Mouse (Mus musculus): ENCODE measurements around the gene Pabpn1l. TPM values are rescaled to one million over a fixed set of nuclear protein-coding genes. Genes with fewer than 3 reads are reported as not detected.
"Not testable (repeated sequence)": the region's sequence is repeated elsewhere in the genome, so short reads cannot be mapped to it uniquely, and the experiment has no call there.

Gene Pabpn1l
- polyA plus RNA-seq, 1 experiment: 0.55 TPM

GRCm38 (mm10) chr8:122633205-122633604, 10.7 kb upstream of the Pabpn1l start:
- Histone ChIP-seq H3K36me3 (ENCODE audit: control insufficient read depth, insufficient read depth) (no peaks in the 10 kb centered on the region), H3ac (ENCODE audit: control insufficient read depth, insufficient read length) (no peak overlapping the region), H3K27me3 (ENCODE audit: control insufficient read depth, insufficient read depth, insufficient read length) (peaks cover 39% of the 10 kb centered on the region), H3K79me2 (ENCODE audit: control insufficient read depth, insufficient read depth) (no peaks in the 10 kb centered on the region), H3K4me2 (ENCODE audit: low read depth) (no peak overlapping the region), H3K4me3 (no peak overlapping the region)
- TF ChIP-seq USF1 (IDR thresholded peaks at IDR 0.05; ENCODE audit: low read depth) (no peak), CEBPB (IDR thresholded peaks at IDR 0.05; ENCODE audit: insufficient read depth, poor library complexity, severe bottlenecking) (no peak), E2F4 (IDR thresholded peaks at IDR 0.05; ENCODE audit: insufficient read depth) (no peak), REST (IDR thresholded peaks at IDR 0.05; ENCODE audit: insufficient read depth, insufficient read length) (no peak), MYOG (IDR thresholded peaks at IDR 0.05; ENCODE audit: control insufficient read depth in 1 of 3, insufficient read depth in 1 of 3, insufficient read length in 2 of 3, low read depth in 2 of 3) (no peak), TCF3 (IDR thresholded peaks at IDR 0.05; ENCODE audit: insufficient read length, low read depth) (no peak), SRF (IDR thresholded peaks at IDR 0.05; ENCODE audit: control insufficient read depth, insufficient read length, low read depth) (no peak), MAX (IDR thresholded peaks at IDR 0.05; ENCODE audit: low read depth) (no peak), POLR2A (IDR thresholded peaks at IDR 0.05; ENCODE audit: insufficient read length, low read depth) (no peak), POLR2AphosphoS2 (IDR thresholded peaks at IDR 0.05; ENCODE audit: insufficient read length, low read depth) (no peak)

DNA sequence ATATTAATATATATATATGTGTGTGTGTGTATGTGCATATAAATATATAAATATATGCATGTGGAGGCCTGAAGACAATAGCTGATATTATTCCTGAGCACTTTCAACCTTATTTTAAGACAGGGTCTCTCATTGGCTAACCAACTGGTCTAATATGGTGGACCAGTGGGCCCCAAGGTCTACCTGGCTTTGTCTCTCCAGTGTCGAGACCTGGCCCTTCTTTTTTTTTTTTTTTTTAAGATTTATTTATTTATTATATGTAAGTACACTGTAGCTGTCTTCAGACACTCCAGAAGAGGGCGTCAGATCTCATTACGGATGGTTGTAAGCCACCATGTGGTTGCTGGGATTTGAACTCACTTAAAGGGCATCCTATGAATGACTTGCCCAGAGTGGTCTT, 9.6 kb upstream of the Pabpn1l start:
- not testable (repeated sequence) for H3K4me3 ChIP-seq; H3K79me2 ChIP-seq (ENCODE audit: control insufficient read depth, insufficient read depth); H3K36me3 ChIP-seq (ENCODE audit: control insufficient read depth, insufficient read depth); H3ac ChIP-seq (ENCODE audit: control insufficient read depth, insufficient read length); H3K4me2 ChIP-seq (ENCODE audit: low read depth)
- peaks cover 39% of the 10 kb centered on the region for H3K27me3 ChIP-seq (ENCODE audit: control insufficient read depth, insufficient read depth, insufficient read length)

- peaks cover 39% of the 10 kb centered on the region for H3K27me3 ChIP-seq (ENCODE audit: control insufficient read depth, insufficient read depth, insufficient read length)
- H3ac ChIP-seq (ENCODE audit: control insufficient read depth, insufficient read length): no peak overlapping the region
- no peak for TF ChIP-seq REST (IDR thresholded peaks at IDR 0.05; ENCODE audit: insufficient read depth, insufficient read length)
- TF ChIP-seq MYOD1 (IDR thresholded peaks at IDR 0.05; ENCODE audit: control insufficient read depth in 1 of 3, insufficient read length in 2 of 3, low read depth in 2 of 3): no peak
- no peak for TF ChIP-seq MYOG (IDR thresholded peaks at IDR 0.05; ENCODE audit: control insufficient read depth in 1 of 3, insufficient read depth in 1 of 3, insufficient read length in 2 of 3, low read depth in 2 of 3)
- TF ChIP-seq USF1 (IDR thresholded peaks at IDR 0.05; ENCODE audit: low read depth): no peak
- TF ChIP-seq TCF12 (IDR thresholded peaks at IDR 0.05; ENCODE audit: insufficient read depth, poor library complexity, severe bottlenecking): no peak
- no peak for TF ChIP-seq E2F4 (IDR thresholded peaks at IDR 0.05; ENCODE audit: insufficient read depth)
- TF ChIP-seq POLR2A (IDR thresholded peaks at IDR 0.05; ENCODE audit: insufficient read length, low read depth): no peak
- TF ChIP-seq MAX (IDR thresholded peaks at IDR 0.05; ENCODE audit: low read depth): no peak
- TF ChIP-seq CEBPB (IDR thresholded peaks at IDR 0.05; ENCODE audit: insufficient read depth, poor library complexity, severe bottlenecking): no peak
- TF ChIP-seq TCF3 (IDR thresholded peaks at IDR 0.05; ENCODE audit: insufficient read length, low read depth): no peak
- TF ChIP-seq POLR2AphosphoS2 (IDR thresholded peaks at IDR 0.05; ENCODE audit: insufficient read length, low read depth): no peak
- no peak for TF ChIP-seq SRF (IDR thresholded peaks at IDR 0.05; ENCODE audit: control insufficient read depth, insufficient read length, low read depth)
- no peak overlapping the region for H3K4me3 ChIP-seq
- H3K79me2 ChIP-seq (ENCODE audit: control insufficient read depth, insufficient read depth): no peaks in the 10 kb centered on the region
- no peak overlapping the region for H3K4me2 ChIP-seq (ENCODE audit: low read depth)
- no peaks in the 10 kb centered on the region for H3K36me3 ChIP-seq (ENCODE audit: control insufficient read depth, insufficient read depth)
Observed at GRCm38 (mm10) chr8:122630696-122631095, 8.2 kb upstream of the Pabpn1l start.

GRCm38 (mm10) chr8:122629388-122629787, 6.8 kb upstream of the Pabpn1l start:
- Histone ChIP-seq H3K4me2 (ENCODE audit: low read depth) (no peak overlapping the region), H3K36me3 (ENCODE audit: control insufficient read depth, insufficient read depth) (no peaks in the 10 kb centered on the region), H3ac (ENCODE audit: control insufficient read depth, insufficient read length) (no peak overlapping the region), H3K27me3 (ENCODE audit: control insufficient read depth, insufficient read depth, insufficient read length) (peaks cover 31% of the 10 kb centered on the region), H3K4me3 (no peak overlapping the region), H3K79me2 (ENCODE audit: control insufficient read depth, insufficient read depth) (no peaks in the 10 kb centered on the region)
- peak; percentile 57 for TF ChIP-seq POLR2AphosphoS2 (IDR thresholded peaks at IDR 0.05; ENCODE audit: insufficient read length, low read depth)
- TF ChIP-seq MAX (IDR thresholded peaks at IDR 0.05; ENCODE audit: low read depth): no peak
- TF ChIP-seq MYOD1 (IDR thresholded peaks at IDR 0.05; ENCODE audit: control insufficient read depth in 1 of 3, insufficient read length in 2 of 3, low read depth in 2 of 3): no peak

GRCm38 (mm10) chr8:122626896-122627295, 4.4 kb upstream of the Pabpn1l start:
- H3K79me2 ChIP-seq (ENCODE audit: control insufficient read depth, insufficient read depth): no peaks in the 10 kb centered on the region
- TF ChIP-seq POLR2AphosphoS2 (IDR thresholded peaks at IDR 0.05; ENCODE audit: insufficient read length, low read depth): no peak
- peak; percentile 15 for TF ChIP-seq POLR2A (IDR thresholded peaks at IDR 0.05; ENCODE audit: insufficient read length, low read depth)
- no peak overlapping the region for H3K4me3 ChIP-seq
- no peak overlapping the region for H3K4me2 ChIP-seq (ENCODE audit: low read depth)
- H3ac ChIP-seq (ENCODE audit: control insufficient read depth, insufficient read length): no peak overlapping the region
- H3K36me3 ChIP-seq (ENCODE audit: control insufficient read depth, insufficient read depth): no peaks in the 10 kb centered on the region
- peaks cover 30% of the 10 kb centered on the region for H3K27me3 ChIP-seq (ENCODE audit: control insufficient read depth, insufficient read depth, insufficient read length)

GRCm38 (mm10) chr8:122625811-122626210, 3.3 kb upstream of the Pabpn1l start:
- Histone ChIP-seq H3K4me2 (ENCODE audit: low read depth) (no peak overlapping the region), H3K27me3 (ENCODE audit: control insufficient read depth, insufficient read depth, insufficient read length) (peaks cover 28% of the 10 kb centered on the region), H3K4me3 (no peak overlapping the region), H3K36me3 (ENCODE audit: control insufficient read depth, insufficient read depth) (no peaks in the 10 kb centered on the region), H3ac (ENCODE audit: control insufficient read depth, insufficient read length) (no peak overlapping the region), H3K79me2 (ENCODE audit: control insufficient read depth, insufficient read depth) (no peaks in the 10 kb centered on the region)
- TF ChIP-seq TCF12 (IDR thresholded peaks at IDR 0.05; ENCODE audit: insufficient read depth, poor library complexity, severe bottlenecking) (no peak), SRF (IDR thresholded peaks at IDR 0.05; ENCODE audit: control insufficient read depth, insufficient read length, low read depth) (no peak), TCF3 (IDR thresholded peaks at IDR 0.05; ENCODE audit: insufficient read length, low read depth) (no peak), E2F4 (IDR thresholded peaks at IDR 0.05; ENCODE audit: insufficient read depth) (no peak), CEBPB (IDR thresholded peaks at IDR 0.05; ENCODE audit: insufficient read depth, poor library complexity, severe bottlenecking) (no peak), USF1 (IDR thresholded peaks at IDR 0.05; ENCODE audit: low read depth) (no peak), MYOG (IDR thresholded peaks at IDR 0.05; ENCODE audit: control insufficient read depth in 1 of 3, insufficient read depth in 1 of 3, insufficient read length in 2 of 3, low read depth in 2 of 3) (no peak), MAX (IDR thresholded peaks at IDR 0.05; ENCODE audit: low read depth) (no peak), MYOD1 (IDR thresholded peaks at IDR 0.05; ENCODE audit: control insufficient read depth in 1 of 3, insufficient read length in 2 of 3, low read depth in 2 of 3) (no peak), REST (IDR thresholded peaks at IDR 0.05; ENCODE audit: insufficient read depth, insufficient read length) (no peak), POLR2A (IDR thresholded peaks at IDR 0.05; ENCODE audit: insufficient read length, low read depth) (no peak), POLR2AphosphoS2 (IDR thresholded peaks at IDR 0.05; ENCODE audit: insufficient read length, low read depth) (no peak)

Data from myocyte (in vitro differentiated cells).